Mouse (Mus musculus) heart, postnatal 10 days (tissue): ENCODE results near the gene Zfp385a. TPM values are rescaled to one million over a fixed set of nuclear protein-coding genes. Genes with fewer than 3 reads are reported as not detected.
A peak's percentile ranks its signal among the peaks of the same experiment; 100 is the strongest.

Experiments used
- DNase-seq, 2 experiments: peaks; one replicate each; pipeline ENCODE4 v3.0.0; 2021
- intact Hi-C: fragments of 180-260 bp; cut with DNase I; formaldehyde crosslinking; loops from one replicate; pipeline ENCODE4 v1.15.1; 2025
- total RNA-seq, 2 experiments: library from RNA; stranded (reverse); gene quantifications; 2 replicates each; pipeline ENCODE4 v1.2.3; 2021

Gene Zfp385a
- total RNA-seq, 2 experiments from 2014 or later: 24.3 to 26.2 TPM

- intact Hi-C loops: loop anchor here (1.0 kb wide), 2 partner anchors 18 to 23 kb away; no protein-coding TSS in a partner anchor
- peak; percentile 73 to 75 for DNase-seq
These were observed 25.8 kb upstream of the Zfp385a start for GRCm38 (mm10) chr15:103365471-103366375.

- intact Hi-C loops: no loop called here
- DNase-seq: no peak
These were observed 24.9 kb upstream of the Zfp385a start for GRCm38 (mm10) chr15:103364761-103365160.

- intact Hi-C loops: no loop called here
- DNase-seq: no peak
These were observed 23.9 kb upstream of the Zfp385a start for GRCm38 (mm10) chr15:103363809-103364208.

- intact Hi-C loops: no loop called here
- DNase-seq: no peak
These were observed 23.1 kb upstream of the Zfp385a start for GRCm38 (mm10) chr15:103362950-103363349.

GRCm38 (mm10) chr15:103362333-103362732 lies 22.4 kb upstream of the Zfp385a start:
- intact Hi-C loops: no loop called here
- DNase-seq: no peak

GRCm38 (mm10) chr15:103361269-103361668 lies 21.4 kb upstream of the Zfp385a start:
- intact Hi-C loops: no loop called here
- peak in 1 of 2 experiments; percentile 22 for DNase-seq

- DNase-seq: peak; percentile 66 to 81
- intact Hi-C loops: no loop called here
These were observed 20.1 kb upstream of the Zfp385a start for GRCm38 (mm10) chr15:103359869-103360602.

- DNase-seq: peak; percentile 58 to 72
- intact Hi-C loops: no loop called here
These were observed 19.2 kb upstream of the Zfp385a start for GRCm38 (mm10) chr15:103359122-103359510.

- peak; percentile 59 to 65 for DNase-seq
- intact Hi-C loops: no loop called here
These were observed 18.6 kb upstream of the Zfp385a start for GRCm38 (mm10) chr15:103358278-103359121.

GRCm38 (mm10) chr15:103357817-103358216 lies 17.9 kb upstream of the Zfp385a start:
- intact Hi-C loops: no loop called here
- DNase-seq: no peak

- intact Hi-C loops: no loop called here
- DNase-seq: no peak
These were observed 16.2 kb upstream of the Zfp385a start for GRCm38 (mm10) chr15:103356130-103356529.

- DNase-seq: peak in 1 of 2 experiments; percentile 70
- intact Hi-C loops: no loop called here
These were observed 15.5 kb upstream of the Zfp385a start for GRCm38 (mm10) chr15:103355420-103355819.

GRCm38 (mm10) chr15:103354690-103355089 lies 14.8 kb upstream of the Zfp385a start:
- intact Hi-C loops: no loop called here
- no peak for DNase-seq

GRCm38 (mm10) chr15:103353511-103354256 lies 13.8 kb upstream of the Zfp385a start:
- no peak for DNase-seq
- intact Hi-C loops: no loop called here

GRCm38 (mm10) chr15:103352856-103353255 lies 13.0 kb upstream of the Zfp385a start:
- peak; percentile 72 to 78 for DNase-seq
- intact Hi-C loops: no loop called here

- intact Hi-C loops: loop anchor here (1.0 kb wide), 1 partner anchor 41 kb away; no protein-coding TSS in a partner anchor
- DNase-seq: peak; percentile 76 to 85
These were observed 7.4 kb upstream of the Zfp385a start for GRCm38 (mm10) chr15:103347275-103347684.

GRCm38 (mm10) chr15:103345789-103346188 lies 5.9 kb upstream of the Zfp385a start:
- no peak for DNase-seq
- intact Hi-C loops: no loop called here

GRCm38 (mm10) chr15:103343556-103343955 lies 3.7 kb upstream of the Zfp385a start:
- DNase-seq: no peak
- intact Hi-C loops: no loop called here

GRCm38 (mm10) chr15:103343008-103343407 lies 3.1 kb upstream of the Zfp385a start:
- no peak for DNase-seq
- intact Hi-C loops: no loop called here

GRCm38 (mm10) chr15:103342415-103342814 lies 2.5 kb upstream of the Zfp385a start:
- DNase-seq: peak; percentile 85 to 92
- intact Hi-C loops: no loop called here
